Mouse (Mus musculus) CH12.LX (cell line): ENCODE measurements around the gene Cpne5.

Experiments used
- CTCF ChIP-seq, 2 experiments: IDR thresholded peaks in 1 of 2; conservative IDR thresholded peaks in 1 of 2; 2 replicates each; pipeline ENCODE4 v1.5.1; 2011 to 2012; ENCODE audit warnings: low read depth in 2 of 2, low read length in 2 of 2, improper control_type of control experiment in 1 of 2, inconsistent platforms in 1 of 2, mild to moderate bottlenecking in 1 of 2, moderate library complexity in 1 of 2
- EP300 ChIP-seq: IDR thresholded peaks from 2 replicates; pipeline ENCODE4 v1.6.1; 2011; ENCODE audit warnings: low read length, improper control_type of control experiment
- JUND ChIP-seq: conservative IDR thresholded peaks from 2 replicates; pipeline ENCODE4 v1.6.1; 2011; ENCODE audit warnings: low read depth, low read length, improper control_type of control experiment
- POLR2A ChIP-seq: IDR thresholded peaks from 2 replicates; pipeline ENCODE4 v1.6.1; 2011; ENCODE audit warnings: low read depth, mild to moderate bottlenecking, improper control_type of control experiment, low read length
- ZC3H11A ChIP-seq: IDR thresholded peaks from 2 replicates; pipeline ENCODE4 v1.6.1; 2012; ENCODE audit warnings: low read depth, mild to moderate bottlenecking, inconsistent platforms, low read length, improper control_type of control experiment

GRCm38 (mm10) chr17:29164469-29165111, 73.4 kb downstream of the Cpne5 start:
- no peak for TF ChIP-seq POLR2A
- no peak for TF ChIP-seq CTCF (conservative IDR thresholded peaks at IDR 0.05 in 1 of 2, IDR thresholded peaks at IDR 0.05 in 1 of 2; ENCODE audit: low read depth in 2 of 2, low read length in 2 of 2)
- TF ChIP-seq ZC3H11A = no peak
- TF ChIP-seq JUND = no peak
- no peak for TF ChIP-seq EP300
